Mouse (Mus musculus): ENCODE measurements around the gene Map3k7. TPM values are rescaled to one million over a fixed set of nuclear protein-coding genes. Genes with fewer than 3 reads are reported as not detected.

Gene Map3k7
- 15.7 and 16.8 TPM in 2 replicates for polyA plus RNA-seq (2015; fragmentation: Nextera tagmentation; extraction: Ambion mirVana)

DNA sequence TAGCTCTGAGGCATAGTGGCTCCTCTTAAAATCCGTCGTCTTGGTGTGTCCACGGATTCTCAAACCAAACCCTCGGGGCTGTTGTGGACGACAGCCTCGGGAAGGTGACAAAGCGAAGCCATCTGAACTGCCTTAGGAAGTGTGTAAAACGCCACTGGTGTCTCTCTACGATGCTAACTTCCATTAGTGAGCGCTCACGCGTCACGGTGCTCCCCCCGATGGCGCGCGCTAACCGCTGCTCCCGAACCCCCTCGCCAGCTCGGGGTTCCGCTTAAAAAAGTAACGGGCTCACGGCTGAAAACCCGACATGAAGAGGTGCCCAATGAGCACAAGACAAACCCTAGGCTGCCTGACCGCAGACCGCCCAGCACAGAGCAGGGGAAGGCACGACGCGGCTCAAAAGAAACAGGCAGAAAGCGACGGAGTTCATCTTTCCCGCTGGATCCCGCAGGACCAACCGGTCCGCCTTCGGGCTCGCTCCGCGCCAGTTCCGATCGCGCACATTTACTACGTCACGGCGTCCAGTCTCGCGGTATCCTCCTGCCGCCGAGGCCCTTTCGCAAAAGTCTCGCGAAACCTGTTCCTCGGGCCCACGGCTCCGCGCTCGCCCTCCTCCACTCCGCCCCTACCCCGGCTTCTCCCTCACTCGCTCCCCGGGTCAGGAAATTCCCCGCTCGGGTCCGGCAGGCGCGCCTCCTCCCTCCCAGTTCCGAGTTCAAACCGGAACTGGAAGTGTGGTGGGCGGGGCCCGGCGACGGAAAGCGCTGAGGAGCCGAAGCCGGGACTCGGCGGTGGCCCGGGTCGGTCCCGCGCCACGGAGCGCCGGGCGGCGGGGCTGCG is at the start of gene Map3k7:
Gene Map3k7 (plus strand): TSS at position 744 of the 840 bp plus-strand sequence.

